Mouse (Mus musculus) MN1 (cell line): ENCODE data around the gene Lime1.

ENCODE experiments used
- DNase-seq: peaks from one replicate; pipeline ENCODE4 v3.0.0-alpha.2; 2016; ENCODE audit warnings: low spot score

The Lime1 gene

GRCm38 (mm10) chr2:181379778-181380177 lies at the start of gene Lime1:
TSS of gene Lime1 (plus strand) at chr2:181380078.
- DNase-seq = no peak

- DNase-seq = no peak
Measured at GRCm38 (mm10) chr2:181332542-181332941, 47.3 kb upstream of the Lime1 start.

GRCm38 (mm10) chr2:181334023-181334422 lies 45.9 kb upstream of the Lime1 start:
- peak; percentile 80 for DNase-seq

- no peak for DNase-seq
Measured at GRCm38 (mm10) chr2:181340426-181340825, 39.5 kb upstream of the Lime1 start.

DNA sequence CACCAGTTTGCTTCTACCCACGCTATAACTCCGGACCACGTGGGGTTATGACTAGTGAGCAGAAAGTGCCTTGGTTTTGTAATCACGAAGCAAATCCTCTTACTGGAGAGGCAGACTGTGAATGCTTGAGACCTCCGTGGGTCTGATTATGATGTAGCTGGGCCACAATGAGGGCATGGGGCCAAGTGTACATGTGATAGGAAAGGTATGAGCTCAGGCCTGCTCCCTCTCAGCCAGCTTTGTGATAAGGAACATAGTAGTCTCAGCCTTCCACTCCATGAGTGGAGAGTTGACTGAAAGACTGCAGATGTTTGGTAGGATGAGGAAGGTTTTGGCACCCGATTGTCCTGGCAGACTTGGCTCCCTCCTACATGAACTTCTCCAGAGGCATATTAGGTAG lies 37.1 kb upstream of the Lime1 start:
- no peak for DNase-seq

- no peak for DNase-seq
Measured at GRCm38 (mm10) chr2:181356780-181357179, 23.1 kb upstream of the Lime1 start.

DNA sequence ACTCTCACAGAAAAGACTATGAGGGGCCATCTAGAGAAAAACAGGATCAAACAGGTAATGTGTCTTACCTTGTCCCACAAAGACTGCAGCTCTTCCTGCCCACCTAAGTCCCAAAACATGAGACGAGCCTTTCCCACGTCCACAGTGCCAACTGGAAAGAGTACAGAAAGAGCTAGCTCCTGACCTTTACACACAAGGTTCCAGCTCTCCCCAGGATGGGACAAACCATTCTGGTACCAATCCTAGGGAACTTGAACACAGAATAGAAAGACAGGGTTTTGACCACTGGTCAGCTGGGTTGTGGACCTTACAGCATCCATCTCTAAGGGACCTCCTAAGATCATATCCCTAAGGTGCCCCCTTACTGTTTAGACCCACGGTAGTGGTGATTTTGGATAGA lies 15.9 kb upstream of the Lime1 start:
- DNase-seq = no peak

- peak; percentile 14 for DNase-seq
Measured at GRCm38 (mm10) chr2:181364487-181364859, 15.4 kb upstream of the Lime1 start.

DNA sequence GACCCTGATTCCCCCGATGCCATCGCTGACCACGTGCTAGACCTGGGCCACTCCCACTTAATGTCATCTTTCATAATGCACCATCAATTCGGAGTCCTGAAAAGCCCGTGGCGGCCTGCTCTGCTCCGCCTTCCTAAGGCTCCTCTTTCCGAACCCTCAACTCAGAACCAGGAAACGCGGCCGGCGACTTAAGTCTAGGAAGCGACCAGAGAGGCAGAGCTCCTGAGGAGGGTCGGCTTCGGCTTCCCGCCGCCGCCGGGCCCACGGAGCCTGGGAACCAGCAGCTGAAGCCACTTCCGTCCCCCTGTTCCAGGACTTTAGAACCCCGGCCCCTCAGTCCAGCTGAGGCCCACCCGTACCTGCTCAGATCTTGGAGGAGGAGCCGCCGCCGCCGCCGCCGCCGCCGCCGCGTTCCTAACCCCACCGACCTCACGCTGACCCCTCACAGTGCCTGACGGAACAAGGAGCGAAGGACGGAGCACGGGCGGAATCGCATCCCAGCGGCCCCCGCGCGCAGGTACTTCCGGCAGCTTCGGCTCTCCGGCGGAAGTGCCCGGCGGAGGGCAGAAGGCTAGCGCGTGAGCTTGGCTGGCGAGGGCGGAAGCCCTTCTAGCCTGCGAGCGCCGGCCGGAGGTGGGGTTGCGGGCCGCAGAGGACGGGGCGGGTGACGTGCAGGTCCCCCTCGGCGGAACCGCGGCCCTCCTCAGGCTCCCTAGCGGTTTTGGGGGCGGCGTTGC lies 14.8 kb upstream of the Lime1 start, which contains the start of the genes Zgpat and Arfrp1:
Gene Zgpat, plus strand, starts transcription at position 69 of the 737 bp plus-strand sequence.
Gene Arfrp1, minus strand, starts transcription at position 545 of the 737 bp plus-strand sequence.
- DNase-seq = peak; percentile 96

GRCm38 (mm10) chr2:181365655-181366075 lies 14.2 kb upstream of the Lime1 start:
- peak; percentile 51 for DNase-seq

DNA sequence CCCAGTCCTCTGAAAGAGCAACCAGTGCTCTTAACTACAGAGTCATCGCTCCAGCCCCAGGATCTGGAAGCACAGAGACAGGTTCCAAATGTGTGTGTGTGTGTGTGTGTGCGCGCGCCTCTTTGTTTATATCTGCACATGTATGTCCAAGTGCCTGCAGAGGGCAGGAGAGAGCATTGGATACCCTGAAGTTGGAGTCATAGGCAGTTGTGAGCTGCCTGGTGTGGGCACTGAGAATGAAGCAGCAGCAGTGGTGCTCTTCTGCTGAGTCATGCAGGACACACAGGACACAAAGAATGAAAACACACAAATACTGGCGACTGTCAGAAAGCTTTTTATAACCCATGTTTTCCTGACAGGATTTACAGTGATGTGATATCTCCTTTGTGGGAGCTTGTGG lies 9.9 kb upstream of the Lime1 start:
- DNase-seq = no peak

- DNase-seq = peak; percentile 49
Measured at GRCm38 (mm10) chr2:181375787-181376186, 4.1 kb upstream of the Lime1 start.

- DNase-seq = no peak
Measured at GRCm38 (mm10) chr2:181377230-181377629, 2.6 kb upstream of the Lime1 start.

DNA sequence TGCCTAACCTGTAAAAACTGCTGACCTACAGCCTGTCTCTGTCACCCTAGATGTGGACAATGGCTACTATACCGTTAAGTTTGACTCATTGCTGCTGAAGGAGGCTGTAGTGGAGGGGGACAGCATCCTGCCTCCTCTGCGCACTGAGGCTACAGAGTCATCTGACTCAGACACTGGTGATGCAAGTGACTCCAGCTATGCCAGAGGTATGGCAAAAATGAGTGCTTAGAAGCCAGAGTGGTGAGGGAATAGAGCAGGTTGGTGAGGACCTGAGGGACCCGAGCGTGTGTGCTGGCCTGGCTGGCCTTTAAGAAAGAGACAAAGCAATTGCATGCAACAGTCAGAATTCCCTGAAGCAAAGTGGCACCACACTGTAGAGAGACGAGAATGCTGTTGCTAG lies 1.2 kb upstream of the Lime1 start:
- DNase-seq = no peak

DNA sequence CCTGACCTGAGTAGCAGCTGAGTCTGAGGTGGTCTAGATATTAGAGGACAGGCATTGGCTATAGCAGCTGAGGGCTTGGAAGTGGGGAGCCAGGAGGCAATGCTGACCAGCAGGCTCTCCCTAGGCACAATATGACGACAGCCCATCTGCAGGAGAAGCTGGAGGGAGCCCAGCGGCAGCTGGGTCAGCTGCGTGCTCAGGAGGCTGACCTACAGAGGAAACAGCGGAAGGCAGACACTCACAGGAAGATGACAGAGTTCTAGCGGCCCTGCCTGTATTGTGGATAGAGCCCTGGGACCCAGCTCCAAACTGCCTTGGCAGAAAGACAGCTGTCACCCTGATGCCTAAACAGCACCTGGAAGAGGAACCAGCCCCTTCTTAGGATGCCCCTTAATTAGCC lies 373 bp downstream of the Lime1 start:
- no peak for DNase-seq

GRCm38 (mm10) chr2:181381107-181381506 lies 1.2 kb downstream of the Lime1 start:
- no peak for DNase-seq

GRCm38 (mm10) chr2:181381631-181382306 lies 1.9 kb downstream of the Lime1 start:
- no peak for DNase-seq

GRCm38 (mm10) chr2:181384463-181384862 lies 4.6 kb downstream of the Lime1 start:
- no peak for DNase-seq

DNA sequence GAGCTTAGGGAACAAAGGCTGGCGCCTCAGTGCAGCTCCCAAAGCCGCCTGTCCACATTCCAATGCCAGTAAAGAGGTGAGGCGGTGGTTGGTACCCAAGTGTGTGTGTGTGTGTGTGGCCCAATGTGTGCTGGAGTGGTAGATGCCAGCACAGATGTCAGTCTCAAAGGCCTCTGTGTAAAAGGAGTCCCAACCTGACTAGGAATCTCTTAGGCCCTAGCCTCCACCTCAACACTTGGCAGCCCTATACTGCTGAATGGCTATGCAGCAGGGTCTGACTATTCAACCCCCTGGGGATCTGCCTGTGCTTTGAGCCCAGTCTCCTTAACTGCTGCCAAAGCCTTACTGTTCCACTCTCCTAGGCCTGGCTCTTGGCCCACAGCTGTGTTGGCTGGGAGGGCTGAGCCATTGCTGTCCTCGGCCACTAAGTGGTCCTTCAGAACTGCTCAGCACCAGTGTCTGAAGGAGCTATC lies 5.1 kb downstream of the Lime1 start:
- DNase-seq = peak; percentile 77

- DNase-seq = no peak
Measured at GRCm38 (mm10) chr2:181385885-181386284, 6.0 kb downstream of the Lime1 start.

- no peak for DNase-seq
Measured at GRCm38 (mm10) chr2:181386663-181387210, 6.9 kb downstream of the Lime1 start.

- no peak for DNase-seq
Measured at GRCm38 (mm10) chr2:181390136-181390870, 10.4 kb downstream of the Lime1 start.
